Comparison of ENCODE assay signal across 28 mouse cellular contexts in genomic region chr2:69520273-69520672, GRCm38 (mm10).
DNase-seq lines count a peak whose midpoint lies in the region; ATAC-seq and TF ChIP-seq lines count a peak whose summit lies in the region.
"Had no signal": no experiment of that assay in that cellular context is flagged by ENCODE, and none has a peak within 500 bp of the region (broad histone marks: within the 10 kb centered on the region; RNA-seq: fewer than 3 reads in every experiment).

No protein-coding gene starts in this region.

- in situ Hi-C loops in CH12.LX (cut with MboI; ENCODE audit: low pct_ligation_motif_present, low pct_unique_long_range_greater_than_20kb, low sequenced_read_pairs) (no loop called here), ES-E14 (cut with MboI; ENCODE audit: low sequenced_read_pairs in 2 of 2, unreplicated experiment in 2 of 2) (no loop called here)

- TF ChIP-seq RAD21 in CH12.LX (IDR thresholded peaks at IDR 0.05; ENCODE audit: low read depth, low read length), result no peak; the same call in 1 of the 2 replicates

- TF ChIP-seq POLR2A in CH12.LX (IDR thresholded peaks at IDR 0.05; ENCODE audit: low read depth, low read length), result no peak

- H3K4me2 ChIP-seq in lung, embryonic 14.5 days, result no peak overlapping the region
- no peak overlapping the region for H3K4me2 ChIP-seq in CH12.LX (ENCODE audit: insufficient read depth, low read depth, poor library complexity, severe bottlenecking)
- no peak overlapping the region for H3K4me2 ChIP-seq in stomach, postnatal 0 days (replicated peaks; ENCODE audit: low read depth)
- H3K4me2 ChIP-seq: embryonic facial prominence, embryonic 12.5 days; heart, embryonic 15.5 days; limb, embryonic 13.5 days; liver, embryonic 12.5 days; midbrain, embryonic 11.5 days; neural tube, embryonic 12.5 days had no signal

- no peaks in the 10 kb centered on the region for H3K9me3 ChIP-seq in lung, embryonic 14.5 days (ENCODE audit: low read depth, low read length)
- H3K9me3 ChIP-seq in CH12.LX (replicated peaks; ENCODE audit: low read length), result no peaks in the 10 kb centered on the region
- no peaks in the 10 kb centered on the region for H3K9me3 ChIP-seq in ES-E14 (ENCODE audit: control insufficient read depth, insufficient read depth, low read depth, low read length)
- H3K9me3 ChIP-seq in stomach, postnatal 0 days (ENCODE audit: control insufficient read depth, low read length), result no peaks in the 10 kb centered on the region
- H3K9me3 ChIP-seq: embryonic facial prominence, embryonic 12.5 days; heart, embryonic 10.5 days; heart, embryonic 15.5 days; limb, embryonic 13.5 days; liver, embryonic 12.5 days; neural tube, embryonic 12.5 days had no signal

- no peak for TF ChIP-seq EP300 in CH12.LX (IDR thresholded peaks at IDR 0.05; ENCODE audit: low read length)
- TF ChIP-seq EP300 in stomach, postnatal 0 days (optimal IDR thresholded peaks at IDR 0.05), result no peak

- no peaks in the 10 kb centered on the region for H3K79me2 ChIP-seq in CH12.LX (replicated peaks; ENCODE audit: control insufficient read depth, extremely low read depth, insufficient read depth, poor library complexity, severe bottlenecking)

- TF ChIP-seq CTCF in lung, embryonic 14.5 days (IDR thresholded peaks at IDR 0.05; ENCODE audit: low read depth), result peak; percentile 16; the same call in 1 of the 2 replicates
- TF ChIP-seq CTCF in CH12.LX (conservative IDR thresholded peaks at IDR 0.05 in 1 of 2, IDR thresholded peaks at IDR 0.05 in 1 of 2; ENCODE audit: low read depth in 2 of 2, low read length in 2 of 2), result peak; percentile 13 to 23; a peak in 2 of 4 replicates
- TF ChIP-seq CTCF in stomach, postnatal 0 days (IDR thresholded peaks at IDR 0.05; ENCODE audit: low read depth), result peak; percentile 17; the same call in 1 of the 2 replicates

- WGBS in lung, embryonic 14.5 days, result 90% methylated on average over 2 of the region's 2 CpGs
- WGBS in stomach, postnatal 0 days, result 92% methylated on average over 2 of the region's 2 CpGs

- dilution Hi-C loops in CH12.LX (cut with MboI; ENCODE audit: extremely low pct_ligation_motif_present, extremely low pct_unique_long_range_greater_than_20kb, low sequenced_read_pairs), result no loop called here

- no peaks in the 10 kb centered on the region for H3K36me3 ChIP-seq in lung, embryonic 14.5 days (ENCODE audit: insufficient read depth)
- no peaks in the 10 kb centered on the region for H3K36me3 ChIP-seq in CH12.LX (replicated peaks in 1 of 2; ENCODE audit: control insufficient read depth in 1 of 2, insufficient read depth in 1 of 2, low read length in 1 of 2)
- H3K36me3 ChIP-seq in ES-E14 (ENCODE audit: control insufficient read depth, insufficient read depth, low read length, poor library complexity, severe bottlenecking), result peaks cover 6% of the 10 kb centered on the region; the same call in 1 of the 2 replicates
- H3K36me3 ChIP-seq in stomach, postnatal 0 days (ENCODE audit: control insufficient read depth, insufficient read depth, low read length), result no peaks in the 10 kb centered on the region
- H3K36me3 ChIP-seq: embryonic facial prominence, embryonic 12.5 days; heart, embryonic 15.5 days; limb, embryonic 13.5 days; liver, embryonic 12.5 days; neural tube, embryonic 12.5 days had no signal

- no peak overlapping the region for H3K4me3 ChIP-seq in lung, embryonic 14.5 days (ENCODE audit: low read depth, low read length)
- H3K4me3 ChIP-seq in CH12.LX (replicated peaks in 1 of 3; ENCODE audit: low read depth in 2 of 3, low read length in 2 of 3, poor library complexity in 1 of 3) (no peak overlapping the region), ES-E14 (ENCODE audit: insufficient read depth in 1 of 2, low read depth in 1 of 2, low read length in 2 of 2, poor library complexity in 1 of 2, severe bottlenecking in 1 of 2) (no peak overlapping the region)
- H3K4me3 ChIP-seq in stomach, postnatal 0 days (ENCODE audit: low read depth, low read length), result no peak overlapping the region
- H3K4me3 ChIP-seq: embryonic facial prominence, embryonic 12.5 days; heart, embryonic 10.5 days; heart, embryonic 15.5 days; layer of hippocampus, adult 2 months; left cerebral cortex, adult 2 months; limb, embryonic 13.5 days; liver, embryonic 12.5 days; myocyte; neural tube, embryonic 12.5 days had no signal

- DNase-seq in lung, embryonic 14.5 days, result no peak
- DNase-seq in lung, postnatal 36 days, result no peak
- peak; percentile 7 for DNase-seq in CH12.LX (ENCODE audit: extremely low read depth)
- peak; percentile 37 for DNase-seq in ES-E14 (ENCODE audit: low read depth, low spot score)
- no peak for DNase-seq in stomach, postnatal 0 days (ENCODE audit: low spot score)
- no peak for DNase-seq in adrenal gland, adult (ENCODE audit: inconsistent age in 2 of 2, low spot score in 1 of 2)
- DNase-seq in kidney, adult 9 months, result no peak
- DNase-seq: adrenal gland, postnatal 10 days; cerebellum, adult 11 months; cerebellum, adult 9-11 months; embryo, embryonic 11 days; gastrocnemius, postnatal 14 days; lung, adult 2 months; right cerebral cortex, adult 18-20 months; thymus, postnatal 4 days had no signal

- no peak overlapping the region for H3K27ac ChIP-seq in lung, embryonic 14.5 days (ENCODE audit: low read depth)
- H3K27ac ChIP-seq in CH12.LX (ENCODE audit: insufficient read depth, low read depth), result no peak overlapping the region
- no peak overlapping the region for H3K27ac ChIP-seq in ES-E14 (ENCODE audit: insufficient read depth, low read depth, low read length, poor library complexity, severe bottlenecking)
- no peak overlapping the region for H3K27ac ChIP-seq in stomach, postnatal 0 days (replicated peaks)
- H3K27ac ChIP-seq: embryonic facial prominence, embryonic 12.5 days; heart, embryonic 10.5 days; heart, embryonic 15.5 days; hindbrain, postnatal 0 days; layer of hippocampus, adult 2 months; left cerebral cortex, adult 2 months; limb, embryonic 13.5 days; liver, embryonic 12.5 days; neural tube, embryonic 12.5 days had no signal

- no peaks in the 10 kb centered on the region for H3K27me3 ChIP-seq in lung, embryonic 14.5 days (ENCODE audit: insufficient read depth, low read length)
- no peaks in the 10 kb centered on the region for H3K27me3 ChIP-seq in CH12.LX (replicated peaks)
- no peaks in the 10 kb centered on the region for H3K27me3 ChIP-seq in stomach, postnatal 0 days (ENCODE audit: control insufficient read depth, insufficient read depth, low read length)
- H3K27me3 ChIP-seq: embryonic facial prominence, embryonic 12.5 days; heart, embryonic 15.5 days; limb, embryonic 13.5 days; liver, embryonic 12.5 days; neural tube, embryonic 12.5 days had no signal

- H3K4me1 ChIP-seq in lung, embryonic 14.5 days (ENCODE audit: insufficient read depth), result no peaks in the 10 kb centered on the region
- H3K4me1 ChIP-seq in CH12.LX (ENCODE audit: control insufficient read depth in 1 of 2, insufficient read depth in 2 of 2) (no peaks in the 10 kb centered on the region), ES-E14 (ENCODE audit: control insufficient read depth in 2 of 2, insufficient read depth in 2 of 2, low read length in 2 of 2, poor library complexity in 1 of 2) (no peaks in the 10 kb centered on the region)
- no peaks in the 10 kb centered on the region for H3K4me1 ChIP-seq in stomach, postnatal 0 days (replicated peaks; ENCODE audit: control insufficient read depth, insufficient read depth)
- H3K4me1 ChIP-seq: embryonic facial prominence, embryonic 12.5 days; heart, embryonic 10.5 days; heart, embryonic 15.5 days; limb, embryonic 13.5 days; liver, embryonic 12.5 days; neural tube, embryonic 12.5 days had no signal

- ATAC-seq in lung, embryonic 14.5 days (ENCODE audit: insufficient read depth), result no peak
- no peak for ATAC-seq in stomach, postnatal 0 days (ENCODE audit: low FRiP score, low TSS enrichment)
- ATAC-seq: activated CD4-positive, CD25-positive, alpha-beta regulatory T cell, adult 4 months; hindbrain, postnatal 0 days; intestine, embryonic 16.5 days; liver, embryonic 12.5 days had no signal

- no peak overlapping the region for H3K9ac ChIP-seq in lung, embryonic 14.5 days
- H3K9ac ChIP-seq in CH12.LX (ENCODE audit: insufficient read depth, low read depth) (no peak overlapping the region), ES-E14 (ENCODE audit: insufficient read depth, low read depth, low read length, poor library complexity, severe bottlenecking) (no peak overlapping the region)
- H3K9ac ChIP-seq in stomach, postnatal 0 days (ENCODE audit: low read length), result no peak overlapping the region
- H3K9ac ChIP-seq: embryonic facial prominence, embryonic 12.5 days; heart, embryonic 15.5 days; limb, embryonic 13.5 days; liver, embryonic 12.5 days; neural tube, embryonic 12.5 days had no signal

TF ChIP-seq in CH12.LX, 34 proteins besides CTCF, POLR2A, EP300 and RAD21:
- TF ChIP-seq ZMIZ1 (IDR thresholded peaks at IDR 0.05; ENCODE audit: low read depth, low read length), result no peak

TF ChIP-seq in ES-E14, 5 proteins besides CTCF, POLR2A, EP300 and RAD21:
- TF ChIP-seq ZNF384 (IDR thresholded peaks at IDR 0.05; ENCODE audit: low read depth, low read length) (no peak), MAFK (IDR thresholded peaks at IDR 0.05; ENCODE audit: insufficient read depth, low read depth, low read length) (no peak), CHD2 (IDR thresholded peaks at IDR 0.05; ENCODE audit: low read depth, low read length) (no peak), HCFC1 (IDR thresholded peaks at IDR 0.05; ENCODE audit: borderline replicate concordance, insufficient read depth, low read length) (no peak), ZC3H11A (IDR thresholded peaks at IDR 0.05; ENCODE audit: borderline replicate concordance, low read depth, low read length) (peak; percentile 55; the same call in 1 of the 2 replicates)

Comparison
In these comparisons a context has a peak if more than half of its experiments do, and no peak if none do; other contexts are left out.
1. DNase-seq: peak in CH12.LX (single experiment) and ES-E14 (single experiment); none in lung, embryonic 14.5 days (single experiment), lung, postnatal 36 days (single experiment), stomach, postnatal 0 days (single experiment), adrenal gland, adult (0 of 2) and kidney, adult 9 months (single experiment).
2. Peak in every context shown above with its lines, with median percentiles within 50 percentile points of each other: CTCF ChIP-seq.